Mouse (Mus musculus): ENCODE data around the gene Egln2. TPM values are rescaled to one million over a fixed set of nuclear protein-coding genes. Genes with fewer than 3 reads are reported as not detected.

Gene Egln2
- polyA plus RNA-seq, 1 experiment from 2014 or later = 37.2 TPM

DNA sequence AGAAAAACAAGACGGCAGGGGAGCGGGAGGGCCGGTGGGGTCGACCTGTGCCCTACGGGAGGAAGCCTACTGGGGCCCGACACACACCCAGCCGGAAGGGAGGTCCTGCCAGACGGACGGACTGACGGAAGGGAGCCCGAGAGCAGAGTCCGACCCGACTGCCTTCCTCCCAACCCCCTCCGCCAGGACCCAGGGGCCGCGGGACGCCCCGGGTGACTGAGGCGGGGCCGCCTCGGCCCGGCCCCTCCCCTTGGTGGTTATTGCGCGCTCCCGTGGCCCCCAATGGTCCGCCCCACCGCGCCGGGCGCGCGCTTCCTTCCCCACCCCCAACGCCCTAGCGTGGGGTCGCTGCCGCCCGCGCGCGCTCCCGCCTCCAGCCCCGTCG is 381 bp downstream of the Egln2 start:
- peak overlapping the region; percentile 60 for H3K9ac ChIP-seq (ENCODE audit: low read depth, low read length)
- H3K4me1 ChIP-seq (replicated peaks; ENCODE audit: control insufficient read depth, insufficient read depth, low read length) = peaks cover 22% of the 10 kb centered on the region
- H3K27me3 ChIP-seq (ENCODE audit: control insufficient read depth, insufficient read depth, low read length) = no peaks in the 10 kb centered on the region
- H3K4me2 ChIP-seq (replicated peaks; ENCODE audit: low read depth, low read length) = peak overlapping the region; percentile 46
- ATAC-seq (ENCODE audit: low FRiP score) (peak; percentile 78), DNase-seq (ENCODE audit: low spot score) (peak; percentile 89)
- H3K27ac ChIP-seq (ENCODE audit: low read depth, low read length) = peak overlapping the region; percentile 98
- H3K4me3 ChIP-seq (ENCODE audit: low read depth, low read length) = peak overlapping the region; percentile 65
- H3K36me3 ChIP-seq (ENCODE audit: control insufficient read depth, insufficient read depth, low read length) = peaks cover 5% of the 10 kb centered on the region; the same call in 1 of the 2 replicates
- WGBS = 0% methylated on average over 24 of the region's 43 CpGs
- H3K9me3 ChIP-seq (ENCODE audit: control insufficient read depth, low read length) = no peaks in the 10 kb centered on the region

DNA sequence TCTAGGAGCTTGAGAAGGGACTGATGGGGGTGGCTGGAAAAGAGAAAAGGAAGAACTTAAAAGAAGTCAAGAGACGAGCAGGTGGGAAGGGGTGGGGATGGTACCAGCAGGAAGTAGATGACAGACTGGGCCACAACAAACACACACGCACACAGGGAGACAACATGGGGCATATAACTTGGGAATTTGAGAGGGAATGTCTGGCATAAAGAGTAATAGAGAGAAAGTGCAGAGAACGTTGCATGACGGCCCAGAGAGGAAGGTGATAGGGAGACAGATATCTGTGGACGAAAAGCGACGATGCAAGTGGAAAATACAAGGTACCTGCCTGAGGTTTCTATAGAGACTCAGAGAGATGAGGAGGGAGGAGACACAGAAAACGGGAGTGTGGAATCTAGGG is 906 bp downstream of the Egln2 start:
- whole genome bisulfite sequencing = 6% methylated on average over 8 of the region's 8 CpGs
- no peak for ATAC-seq (ENCODE audit: low FRiP score)
- Histone ChIP-seq H3K4me1 (replicated peaks; ENCODE audit: control insufficient read depth, insufficient read depth, low read length) (peaks cover 22% of the 10 kb centered on the region), H3K27me3 (ENCODE audit: control insufficient read depth, insufficient read depth, low read length) (no peaks in the 10 kb centered on the region), H3K4me2 (replicated peaks; ENCODE audit: low read depth, low read length) (peak overlapping the region; percentile 46), H3K9me3 (ENCODE audit: control insufficient read depth, low read length) (no peaks in the 10 kb centered on the region), H3K4me3 (ENCODE audit: low read depth, low read length) (peak overlapping the region; percentile 65), H3K9ac (ENCODE audit: low read depth, low read length) (peak overlapping the region; percentile 60), H3K27ac (ENCODE audit: low read depth, low read length) (peak overlapping the region; percentile 98), H3K36me3 (ENCODE audit: control insufficient read depth, insufficient read depth, low read length) (peaks cover 5% of the 10 kb centered on the region; the same call in 1 of the 2 replicates)
- no peak for DNase-seq (ENCODE audit: low spot score)

DNA sequence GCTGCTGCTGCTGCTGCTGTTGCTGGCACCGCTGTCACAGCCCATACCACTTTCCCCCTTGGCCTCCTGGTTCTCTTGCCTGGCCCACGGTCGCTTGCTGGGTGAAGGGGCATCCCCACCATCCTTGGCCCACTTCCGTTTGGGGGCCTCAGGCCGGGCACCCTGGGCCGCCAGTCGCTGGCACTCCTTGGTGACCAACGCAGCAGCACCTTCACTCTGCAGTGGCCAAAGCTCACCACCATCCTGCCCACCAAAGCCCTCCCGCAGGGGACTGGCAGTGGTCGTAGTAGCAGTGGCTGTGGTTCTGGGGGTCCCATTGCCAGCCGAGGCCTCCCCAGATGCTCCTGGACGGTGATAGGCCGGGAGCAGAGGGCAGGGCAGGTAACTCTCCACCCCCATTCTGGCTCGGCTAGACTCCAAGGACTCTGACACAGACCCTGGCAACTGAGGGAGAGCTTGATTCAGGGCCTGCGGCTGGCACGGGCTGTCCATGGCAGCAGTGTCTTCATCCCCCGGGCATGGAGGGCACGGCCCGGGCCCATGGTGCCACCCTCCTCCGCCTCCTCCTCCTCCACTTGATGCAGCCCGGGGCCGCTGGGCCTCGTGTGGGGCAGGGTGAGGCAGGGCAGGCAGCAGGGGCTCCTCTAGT is 1.5 kb downstream of the Egln2 start:
- H3K36me3 ChIP-seq (ENCODE audit: control insufficient read depth, insufficient read depth, low read length) = peaks cover 5% of the 10 kb centered on the region; the same call in 1 of the 2 replicates
- H3K9ac ChIP-seq (ENCODE audit: low read depth, low read length) = peak overlapping the region; percentile 60; the same call in 1 of the 2 replicates
- no peaks in the 10 kb centered on the region for H3K9me3 ChIP-seq (ENCODE audit: control insufficient read depth, low read length)
- H3K27ac ChIP-seq (ENCODE audit: low read depth, low read length) = no peak overlapping the region
- H3K27me3 ChIP-seq (ENCODE audit: control insufficient read depth, insufficient read depth, low read length) = no peaks in the 10 kb centered on the region
- peaks cover 22% of the 10 kb centered on the region for H3K4me1 ChIP-seq (replicated peaks; ENCODE audit: control insufficient read depth, insufficient read depth, low read length)
- WGBS = 78% methylated on average over 23 of the region's 23 CpGs
- peak overlapping the region; percentile 65 for H3K4me3 ChIP-seq (ENCODE audit: low read depth, low read length)
- DNase-seq (ENCODE audit: low spot score) = no peak
- peak overlapping the region; percentile 46 for H3K4me2 ChIP-seq (replicated peaks; ENCODE audit: low read depth, low read length)
- no peak for ATAC-seq (ENCODE audit: low FRiP score)

DNA sequence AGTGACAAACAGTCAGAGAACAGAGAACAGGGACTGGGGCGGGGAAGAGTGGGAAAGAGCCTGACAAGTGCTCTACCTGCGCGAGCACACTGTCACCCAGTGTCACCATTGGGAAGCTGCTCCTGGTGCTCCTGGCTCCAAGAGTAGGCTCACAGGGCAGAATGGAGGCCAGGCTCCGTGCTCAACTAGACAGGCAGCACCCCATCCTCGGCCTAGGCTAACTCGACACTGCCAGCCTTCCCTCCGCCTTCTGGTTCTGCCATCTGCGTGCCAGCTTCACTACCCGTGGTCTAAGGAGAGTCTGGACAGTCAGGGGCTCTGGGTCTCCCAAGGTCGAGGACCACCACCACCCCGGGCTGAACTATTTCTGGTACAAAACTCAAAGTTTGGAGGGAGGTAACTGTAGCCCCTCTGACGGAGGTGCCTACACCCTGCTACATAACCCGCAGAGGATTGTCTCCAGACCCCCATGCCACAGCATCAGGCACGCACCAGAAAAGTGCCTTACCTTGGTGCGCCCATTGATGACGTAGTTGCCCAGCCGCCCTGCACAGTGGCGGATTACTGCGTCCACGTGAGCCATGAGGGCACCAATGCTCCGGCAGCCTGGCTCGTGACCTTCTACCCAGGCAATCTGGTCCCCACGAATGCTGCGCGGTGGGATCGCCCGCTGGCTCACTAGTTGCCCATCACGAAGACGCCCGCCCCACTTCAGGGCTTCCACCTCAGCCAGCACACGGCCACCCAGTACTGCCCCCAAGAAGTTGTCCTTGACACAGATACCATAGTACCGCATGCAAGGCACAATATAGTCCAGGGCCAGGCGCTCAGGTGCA is 2.3 kb downstream of the Egln2 start:
- Histone ChIP-seq H3K9me3 (ENCODE audit: control insufficient read depth, low read length) (no peaks in the 10 kb centered on the region), H3K36me3 (ENCODE audit: control insufficient read depth, insufficient read depth, low read length) (peaks cover 7% of the 10 kb centered on the region; the same call in 1 of the 2 replicates), H3K4me1 (replicated peaks; ENCODE audit: control insufficient read depth, insufficient read depth, low read length) (peaks cover 22% of the 10 kb centered on the region), H3K27ac (ENCODE audit: low read depth, low read length) (no peak overlapping the region), H3K27me3 (ENCODE audit: control insufficient read depth, insufficient read depth, low read length) (no peaks in the 10 kb centered on the region), H3K9ac (ENCODE audit: low read depth, low read length) (peak overlapping the region; percentile 36; the same call in 1 of the 2 replicates), H3K4me2 (replicated peaks; ENCODE audit: low read depth, low read length) (peak overlapping the region; percentile 46), H3K4me3 (ENCODE audit: low read depth, low read length) (peak overlapping the region; percentile 65)
- 86% methylated on average over 33 of the region's 33 CpGs for WGBS
- ATAC-seq (ENCODE audit: low FRiP score) (no peak), DNase-seq (ENCODE audit: low spot score) (no peak)

DNA sequence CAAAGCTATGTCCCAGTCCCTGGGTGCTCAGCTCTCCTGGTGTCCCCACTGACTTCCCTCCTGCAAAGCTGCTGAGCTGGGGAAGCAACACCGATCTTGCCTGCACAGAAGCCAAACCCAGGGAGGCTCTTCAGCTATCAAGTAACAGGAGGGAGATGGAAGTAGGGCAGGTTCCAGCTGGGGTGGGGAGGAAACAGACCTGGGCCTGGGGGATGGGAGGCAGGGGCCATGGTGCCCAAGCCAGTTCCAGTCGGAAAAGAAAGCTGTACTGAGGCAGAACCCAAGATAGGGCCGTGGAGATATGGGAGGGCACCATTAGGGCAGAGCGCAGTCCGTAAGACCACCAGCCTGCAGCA is 3.2 kb downstream of the Egln2 start:
- peaks cover 7% of the 10 kb centered on the region; the same call in 1 of the 2 replicates for H3K36me3 ChIP-seq (ENCODE audit: control insufficient read depth, insufficient read depth, low read length)
- no peaks in the 10 kb centered on the region for H3K9me3 ChIP-seq (ENCODE audit: control insufficient read depth, low read length)
- DNase-seq (ENCODE audit: low spot score) = no peak
- no peak overlapping the region for H3K4me3 ChIP-seq (ENCODE audit: low read depth, low read length)
- no peak for ATAC-seq (ENCODE audit: low FRiP score)
- H3K4me1 ChIP-seq (replicated peaks; ENCODE audit: control insufficient read depth, insufficient read depth, low read length) = peaks cover 22% of the 10 kb centered on the region
- 77% methylated on average over 5 of the region's 5 CpGs for WGBS
- H3K4me2 ChIP-seq (replicated peaks; ENCODE audit: low read depth, low read length) = peak overlapping the region; percentile 8; the same call in 1 of the 2 replicates
- H3K9ac ChIP-seq (ENCODE audit: low read depth, low read length) = peak overlapping the region; percentile 38; the same call in 1 of the 2 replicates
- no peak overlapping the region for H3K27ac ChIP-seq (ENCODE audit: low read depth, low read length)
- H3K27me3 ChIP-seq (ENCODE audit: control insufficient read depth, insufficient read depth, low read length) = no peaks in the 10 kb centered on the region

DNA sequence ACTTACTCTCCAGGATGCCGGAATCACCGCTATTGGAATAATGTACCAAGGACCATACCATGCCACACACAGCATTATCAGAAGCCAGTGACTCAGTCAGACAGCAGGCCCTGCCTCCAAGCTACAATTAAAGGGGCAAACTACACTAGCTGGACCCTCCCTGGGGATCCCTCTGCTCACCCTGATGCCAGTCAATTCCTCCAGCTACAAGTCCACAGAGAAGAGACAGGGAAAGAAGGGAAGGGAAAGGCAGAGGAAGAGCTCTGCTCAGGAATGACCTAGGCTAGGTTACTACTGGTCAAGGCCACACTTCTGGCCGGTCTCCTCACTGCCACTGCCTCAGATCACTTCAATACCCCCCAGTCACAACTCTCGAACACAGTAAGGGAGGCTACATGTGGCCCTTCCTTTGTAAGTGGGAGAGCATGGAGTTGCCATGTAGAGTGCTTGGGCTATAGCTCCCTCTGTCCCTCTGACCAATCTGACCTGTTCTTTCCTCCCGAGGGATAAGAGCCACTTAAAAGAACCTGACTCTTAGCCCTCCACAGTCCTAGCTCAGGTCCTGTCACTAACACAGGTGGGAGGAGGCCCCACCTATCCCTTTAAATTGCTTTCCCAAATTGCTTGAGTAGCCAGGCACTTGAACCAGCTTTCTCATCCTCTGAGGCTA is 3.7 kb downstream of the Egln2 start:
- no peak for ATAC-seq (ENCODE audit: low FRiP score)
- H3K4me1 ChIP-seq (replicated peaks; ENCODE audit: control insufficient read depth, insufficient read depth, low read length) = peaks cover 22% of the 10 kb centered on the region
- H3K4me2 ChIP-seq (replicated peaks; ENCODE audit: low read depth, low read length) = no peak overlapping the region
- no peaks in the 10 kb centered on the region for H3K27me3 ChIP-seq (ENCODE audit: control insufficient read depth, insufficient read depth, low read length)
- DNase-seq (ENCODE audit: low spot score) = no peak
- WGBS = 85% methylated on average over 5 of the region's 5 CpGs
- no peak overlapping the region for H3K4me3 ChIP-seq (ENCODE audit: low read depth, low read length)
- H3K27ac ChIP-seq (ENCODE audit: low read depth, low read length) = no peak overlapping the region
- peaks cover 7% of the 10 kb centered on the region; the same call in 1 of the 2 replicates for H3K36me3 ChIP-seq (ENCODE audit: control insufficient read depth, insufficient read depth, low read length)
- H3K9ac ChIP-seq (ENCODE audit: low read depth, low read length) = no peak overlapping the region; the same call in 1 of the 2 replicates
- H3K9me3 ChIP-seq (ENCODE audit: control insufficient read depth, low read length) = no peaks in the 10 kb centered on the region

DNA sequence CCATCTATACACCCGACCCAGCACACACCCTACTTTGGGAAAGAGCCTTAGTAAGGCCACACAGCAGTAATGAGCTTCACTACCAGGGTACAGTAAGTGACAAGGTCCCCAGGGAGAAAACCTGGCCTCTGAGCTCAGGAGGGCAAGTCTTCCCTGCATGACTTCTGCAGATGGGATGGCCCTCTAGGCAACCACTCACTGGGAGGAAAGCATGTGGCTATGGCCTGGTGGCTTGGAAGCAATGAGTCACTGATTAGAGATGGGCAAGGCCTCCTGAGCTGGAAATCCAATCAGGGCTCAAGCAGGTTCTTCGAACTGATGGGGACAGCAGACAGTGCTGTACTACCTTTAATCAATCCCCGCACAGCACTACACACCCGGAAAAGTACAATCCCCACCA is 4.9 kb downstream of the Egln2 start:
- ATAC-seq (ENCODE audit: low FRiP score) = no peak
- Histone ChIP-seq H3K36me3 (ENCODE audit: control insufficient read depth, insufficient read depth, low read length) (peaks cover 7% of the 10 kb centered on the region; the same call in 1 of the 2 replicates), H3K27ac (ENCODE audit: low read depth, low read length) (no peak overlapping the region), H3K4me1 (replicated peaks; ENCODE audit: control insufficient read depth, insufficient read depth, low read length) (peaks cover 22% of the 10 kb centered on the region), H3K4me3 (ENCODE audit: low read depth, low read length) (no peak overlapping the region), H3K9ac (ENCODE audit: low read depth, low read length) (no peak overlapping the region), H3K4me2 (replicated peaks; ENCODE audit: low read depth, low read length) (no peak overlapping the region), H3K9me3 (ENCODE audit: control insufficient read depth, low read length) (no peaks in the 10 kb centered on the region), H3K27me3 (ENCODE audit: control insufficient read depth, insufficient read depth, low read length) (no peaks in the 10 kb centered on the region)
- no peak for DNase-seq (ENCODE audit: low spot score)
- WGBS = 90% methylated on average over 4 of the region's 4 CpGs

DNA sequence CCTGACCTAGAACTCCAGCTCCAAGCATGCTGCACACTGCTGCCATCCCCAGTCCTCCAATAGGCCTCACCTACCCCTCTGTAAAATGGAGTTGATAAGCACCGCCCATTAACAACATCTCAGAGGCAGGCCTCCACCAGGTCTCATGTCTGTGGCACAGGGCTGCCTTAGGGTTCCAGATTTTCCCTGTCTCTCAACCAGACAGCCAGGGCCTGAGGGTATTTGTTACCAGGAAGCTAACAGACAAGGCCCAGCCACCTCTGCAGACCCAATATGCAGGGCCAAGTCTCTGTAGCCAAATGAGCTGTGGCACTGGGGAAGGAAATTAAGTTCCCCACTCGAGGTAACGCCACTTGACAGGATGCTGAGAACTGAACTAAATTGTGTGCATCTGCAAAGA is 5.7 kb downstream of the Egln2 start:
- Histone ChIP-seq H3K27ac (ENCODE audit: low read depth, low read length) (no peak overlapping the region), H3K4me3 (ENCODE audit: low read depth, low read length) (no peak overlapping the region), H3K9ac (ENCODE audit: low read depth, low read length) (no peak overlapping the region), H3K4me1 (replicated peaks; ENCODE audit: control insufficient read depth, insufficient read depth, low read length) (peaks cover 22% of the 10 kb centered on the region), H3K4me2 (replicated peaks; ENCODE audit: low read depth, low read length) (no peak overlapping the region), H3K36me3 (ENCODE audit: control insufficient read depth, insufficient read depth, low read length) (peaks cover 7% of the 10 kb centered on the region; the same call in 1 of the 2 replicates), H3K9me3 (ENCODE audit: control insufficient read depth, low read length) (no peaks in the 10 kb centered on the region), H3K27me3 (ENCODE audit: control insufficient read depth, insufficient read depth, low read length) (no peaks in the 10 kb centered on the region)
- no peak for ATAC-seq (ENCODE audit: low FRiP score)
- WGBS = 94% methylated on average over 3 of the region's 3 CpGs
- DNase-seq (ENCODE audit: low spot score) = no peak
